Mouse (Mus musculus): ENCODE data around the gene Trim25.

Trim25 gene

DNA sequence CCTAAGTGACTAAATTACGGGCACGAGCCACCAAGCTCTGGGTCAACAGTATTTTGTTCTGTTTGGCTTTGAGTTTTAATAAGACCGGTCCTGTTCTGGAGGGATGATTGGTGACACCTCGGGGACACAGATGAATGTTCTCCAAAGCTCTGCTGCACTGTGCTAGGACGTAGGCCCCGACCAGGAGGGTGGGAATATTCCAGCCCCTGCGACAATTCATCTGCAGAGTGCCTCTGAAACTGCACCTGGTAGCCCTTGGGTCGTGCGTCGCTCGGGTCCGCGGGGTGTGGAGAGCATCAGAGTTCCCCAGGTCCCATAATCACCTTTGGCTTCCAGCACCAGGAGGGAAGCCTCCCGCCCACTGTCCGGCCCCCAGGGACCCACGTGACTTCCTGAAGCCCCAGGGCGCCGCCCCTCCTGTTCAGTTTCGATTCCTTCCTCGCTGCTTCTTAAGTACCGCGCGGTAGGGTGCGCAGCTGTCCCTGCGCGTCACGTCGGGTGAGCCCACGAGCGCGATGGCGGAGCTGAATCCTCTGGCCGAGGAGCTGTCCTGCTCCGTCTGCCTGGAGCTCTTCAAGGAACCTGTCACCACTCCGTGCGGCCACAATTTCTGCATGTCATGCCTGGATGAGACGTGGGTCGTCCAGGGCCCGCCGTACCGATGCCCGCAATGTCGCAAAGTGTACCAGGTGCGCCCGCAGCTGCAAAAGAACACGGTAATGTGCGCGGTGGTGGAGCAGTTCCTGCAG lies at the start of gene Trim25:
TSS of gene Trim25 (plus strand) at position 403 of the 749 bp plus-strand sequence.
- peak; percentile 100 for DNase-seq

DNA sequence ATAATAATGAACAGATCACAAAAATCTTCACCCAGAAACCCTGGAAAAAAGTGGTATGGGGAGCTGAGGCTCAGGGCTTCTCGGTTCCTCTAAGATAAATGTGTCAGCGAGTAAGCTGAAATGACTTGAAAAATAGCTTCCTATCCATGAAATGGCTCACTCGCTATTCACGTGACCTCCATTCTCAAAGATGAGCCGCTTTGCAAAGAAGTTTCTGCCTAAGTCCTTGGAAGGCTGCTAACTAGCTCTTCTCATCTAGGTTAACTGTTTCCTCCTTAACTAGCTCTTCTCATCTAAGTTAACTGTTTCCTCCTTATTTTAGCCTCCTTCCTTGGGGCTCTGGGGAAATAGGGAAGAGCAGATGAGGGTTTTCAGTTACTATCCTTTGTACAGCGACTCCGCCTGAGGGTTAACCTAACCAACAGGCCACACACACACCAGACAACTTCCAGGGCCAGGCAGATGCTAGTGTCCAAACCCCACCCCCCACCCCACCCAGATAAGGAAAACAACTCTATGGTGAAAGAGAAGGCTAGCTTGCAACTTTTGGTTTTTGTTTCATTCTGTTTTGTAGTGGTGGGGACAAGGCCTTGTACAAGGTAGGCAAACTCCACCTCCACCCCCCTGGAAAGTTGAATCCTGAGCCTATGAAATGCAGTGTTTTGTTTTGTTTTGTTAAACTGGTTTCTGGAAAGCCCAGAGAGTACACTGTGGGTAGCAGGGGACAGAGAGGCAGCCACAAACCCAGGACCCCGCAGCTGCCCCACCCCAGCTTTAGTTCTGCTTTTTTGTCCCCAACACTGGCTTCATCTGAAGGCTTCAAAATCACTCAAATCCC lies 49.2 kb upstream of the Trim25 start:
- no peak for DNase-seq

DNA sequence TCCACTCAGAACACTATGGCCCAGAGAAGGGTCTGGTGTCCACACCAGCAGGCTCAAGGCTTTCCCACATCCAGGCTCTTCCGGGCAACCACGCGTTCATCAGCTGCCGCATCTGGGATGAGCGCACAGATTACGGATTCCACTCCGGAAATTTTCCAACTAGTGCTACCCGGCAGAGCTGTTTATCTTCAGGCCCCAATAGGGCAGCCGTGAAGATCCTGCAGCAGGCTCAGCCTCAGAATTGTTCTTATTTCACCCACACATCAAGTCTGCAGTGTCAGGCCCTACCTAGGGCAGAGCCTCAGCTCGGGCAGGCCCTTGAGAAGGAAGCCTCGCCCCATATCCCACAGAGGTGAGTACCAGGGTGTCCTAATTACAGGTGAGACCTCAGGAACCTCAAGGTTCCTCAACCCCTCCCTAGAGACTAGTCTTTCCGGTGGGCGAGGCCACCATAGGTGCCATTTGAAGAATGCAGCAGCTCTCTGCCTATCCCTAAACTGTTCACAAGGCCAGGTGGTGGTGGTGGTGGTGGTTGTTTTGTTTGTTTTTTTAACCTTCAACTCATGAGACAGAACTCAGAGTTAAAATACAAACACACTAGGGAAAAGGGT lies 48.4 kb upstream of the Trim25 start:
- peak; percentile 88 for DNase-seq

DNA sequence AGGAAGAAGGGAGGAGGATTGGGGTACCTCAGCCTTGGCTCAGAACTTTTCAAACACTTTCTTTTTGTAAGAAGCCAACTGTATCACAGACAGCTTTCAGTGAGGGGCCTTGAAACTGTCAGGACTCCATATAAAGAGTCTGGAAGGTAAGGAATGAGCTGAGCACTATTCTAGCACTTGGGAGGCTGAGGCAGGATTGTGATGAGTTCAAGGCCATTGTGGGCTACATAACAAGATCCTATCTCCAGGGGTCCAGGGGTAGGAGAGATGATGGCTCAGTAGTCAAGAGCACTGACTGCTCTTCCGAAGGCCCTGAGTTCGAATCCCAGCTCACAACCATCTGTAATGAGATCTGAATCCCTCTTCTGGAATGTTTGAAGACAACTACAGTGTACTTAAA lies 47.6 kb upstream of the Trim25 start:
- DNase-seq, result no peak

DNA sequence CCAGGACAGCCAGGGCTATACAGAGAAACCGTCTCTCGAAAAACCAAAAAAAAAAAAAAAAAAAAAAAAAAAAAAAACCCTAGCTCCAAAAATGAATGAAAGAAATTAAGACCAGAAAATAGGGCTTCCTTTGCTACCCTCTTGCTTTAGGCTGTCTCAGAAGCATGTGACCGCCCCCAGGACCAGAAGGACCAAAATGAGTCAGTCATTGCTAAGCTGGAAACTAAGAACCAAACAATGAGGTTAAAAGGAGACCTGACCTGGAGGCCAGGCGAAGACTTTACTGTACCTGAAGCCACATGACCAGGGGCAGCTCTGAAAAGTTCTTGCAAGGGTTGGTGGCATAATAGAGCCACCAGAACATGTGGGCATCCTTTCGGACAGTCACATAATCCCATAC lies 47.1 kb upstream of the Trim25 start:
- no peak for DNase-seq

DNA sequence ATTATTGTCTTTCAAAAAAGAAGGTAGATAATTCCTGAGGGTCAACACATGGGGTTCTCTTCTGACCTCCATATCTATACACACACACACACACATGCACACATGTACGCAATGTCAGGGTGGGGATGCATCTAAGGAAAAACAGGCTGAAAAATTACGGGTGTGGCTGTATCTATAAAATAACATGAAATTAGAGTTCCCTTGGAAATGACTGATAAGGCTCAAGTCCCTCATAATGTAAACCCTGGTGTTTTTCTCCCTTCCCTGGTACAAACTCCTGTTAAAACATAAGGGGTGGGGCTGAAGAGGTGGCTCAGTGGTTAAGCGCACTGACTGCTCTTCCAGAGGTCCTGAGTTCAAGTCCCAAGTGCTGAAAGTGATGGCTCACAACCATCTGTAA lies 45.6 kb upstream of the Trim25 start:
- DNase-seq, result no peak

DNA sequence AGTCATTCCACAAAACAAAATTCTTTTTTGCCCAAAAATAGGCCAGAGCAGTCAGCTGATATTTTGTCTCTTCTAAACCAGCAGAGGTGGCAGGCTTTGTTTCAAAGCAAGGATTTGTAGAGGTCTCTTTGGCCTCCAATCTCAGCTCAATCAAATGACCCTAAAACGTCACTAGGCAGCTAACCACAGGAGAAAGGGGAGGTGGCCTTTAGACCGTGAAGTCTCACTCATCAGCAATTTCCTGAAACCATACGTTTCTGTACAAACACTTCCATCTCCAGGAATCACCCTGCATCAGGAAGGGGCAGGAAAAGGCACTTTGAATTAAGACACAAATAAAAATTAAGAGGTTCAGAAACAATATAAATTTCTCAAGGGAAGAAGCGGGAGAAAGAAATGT lies 44.4 kb upstream of the Trim25 start:
- no peak for DNase-seq

DNA sequence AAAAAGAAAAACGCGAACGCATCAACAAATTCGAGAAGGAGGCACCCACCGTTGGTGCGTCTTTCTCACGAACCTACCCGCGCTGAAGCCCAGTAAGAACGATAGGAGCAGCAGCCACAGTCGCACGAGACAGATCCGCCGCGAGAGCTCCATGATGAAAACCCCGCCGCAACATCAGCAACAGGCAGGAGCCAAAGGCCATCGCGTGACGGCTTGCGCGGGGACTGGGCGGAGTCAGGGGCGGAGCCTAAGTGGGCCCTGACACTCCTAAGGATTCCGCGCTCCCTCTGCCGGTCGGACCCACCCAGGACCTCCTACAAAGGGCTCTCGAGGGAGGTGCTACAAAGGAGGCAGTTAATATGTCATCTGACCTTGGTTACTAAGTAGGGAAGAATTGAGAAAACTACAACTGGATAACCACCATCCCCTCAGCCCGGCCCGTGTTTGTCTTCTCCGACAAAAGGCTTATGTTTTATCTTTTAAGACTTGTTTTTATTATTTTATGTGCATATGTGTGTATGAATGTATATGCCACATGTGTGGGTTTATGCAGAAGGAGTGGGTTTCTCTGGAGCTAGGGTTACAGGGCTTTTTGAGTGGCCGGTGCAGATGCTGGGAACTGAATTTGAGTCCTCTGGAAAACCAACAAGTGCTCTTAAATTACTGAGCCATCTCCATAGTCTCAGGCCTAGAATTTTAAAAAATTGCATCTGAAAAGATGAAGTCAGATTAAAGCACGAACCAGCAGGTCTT lies 43.8 kb upstream of the Trim25 start, which contains the start of gene Scpep1:
TSS of gene Scpep1 (minus strand) at position 249 of the 753 bp plus-strand sequence.
- DNase-seq, result peak; percentile 99

DNA sequence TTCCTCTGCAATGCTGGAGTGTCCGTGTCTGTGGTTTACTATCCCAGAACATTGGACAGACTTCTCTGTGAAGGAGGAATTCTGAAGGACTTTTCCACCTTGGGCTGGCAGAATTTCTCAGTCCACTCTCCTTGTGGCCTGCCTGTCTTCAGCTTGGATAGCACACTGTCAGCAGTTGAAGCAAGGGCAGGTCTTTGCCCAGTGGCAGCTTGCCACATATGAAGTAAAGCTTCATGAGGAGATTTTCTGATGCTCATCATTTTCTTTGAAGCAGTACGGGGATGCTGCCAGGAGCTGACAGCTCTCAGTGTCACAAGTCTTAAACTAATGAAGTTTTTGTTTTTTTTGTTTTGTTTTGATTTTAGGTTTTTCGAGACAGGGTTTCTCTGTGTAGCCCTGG lies 40.3 kb upstream of the Trim25 start:
- DNase-seq, result no peak

DNA sequence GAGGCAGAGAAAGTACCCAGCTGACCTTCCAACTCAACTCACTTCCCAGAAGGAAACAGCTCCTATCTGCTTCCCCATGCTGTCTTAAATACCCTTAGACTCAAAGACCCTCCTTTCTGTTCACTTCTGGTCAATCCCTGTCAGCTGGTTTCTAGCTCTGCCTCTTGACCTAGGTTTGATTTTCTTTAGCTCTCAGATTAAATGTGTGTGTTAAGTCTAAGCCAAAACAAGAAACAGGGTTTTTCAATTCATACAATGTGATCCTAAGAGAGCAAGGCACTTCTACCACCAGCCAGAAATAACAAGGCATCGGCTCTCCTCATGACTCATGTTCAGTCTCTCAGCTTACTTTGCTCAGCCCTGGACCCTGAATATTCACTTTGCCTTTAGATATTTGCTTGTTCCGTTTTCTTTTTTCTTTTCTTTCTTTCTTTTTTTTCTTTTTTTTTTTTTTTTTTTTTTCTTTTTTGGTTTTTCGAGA lies 32.3 kb upstream of the Trim25 start, which contains the start of gene Elobl:
TSS of gene Elobl (minus strand) at position 51 of the 481 bp plus-strand sequence.
- no peak for DNase-seq

DNA sequence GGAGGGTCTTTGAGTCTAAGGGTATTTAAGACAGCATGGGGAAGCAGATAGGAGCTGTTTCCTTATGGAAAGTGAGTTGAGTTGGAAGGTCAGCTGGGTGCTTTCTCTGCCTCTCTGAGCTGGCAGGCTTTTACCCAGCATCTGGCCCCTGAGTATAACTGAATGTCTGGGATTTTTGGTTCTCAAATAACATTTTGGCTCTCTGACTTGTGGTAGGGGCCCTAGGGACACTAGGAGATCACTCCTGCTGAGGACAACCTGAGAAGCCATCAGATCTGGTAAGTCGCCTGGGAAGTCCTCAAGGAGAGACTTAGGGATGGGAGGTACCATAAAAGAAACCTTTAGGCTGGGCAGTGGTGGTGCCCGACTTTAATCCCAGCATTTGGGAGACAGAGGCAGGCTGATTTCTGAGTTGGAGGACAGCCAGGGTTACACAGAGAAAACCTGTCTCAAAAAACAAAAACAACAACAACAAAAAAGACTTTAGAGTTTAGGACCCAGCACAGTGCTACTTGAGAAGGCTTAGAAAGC lies 28.9 kb upstream of the Trim25 start, which contains the start of gene Coil:
TSS of gene Coil (plus strand) at position 51 of the 531 bp plus-strand sequence.
- peak; percentile 94 for DNase-seq

DNA sequence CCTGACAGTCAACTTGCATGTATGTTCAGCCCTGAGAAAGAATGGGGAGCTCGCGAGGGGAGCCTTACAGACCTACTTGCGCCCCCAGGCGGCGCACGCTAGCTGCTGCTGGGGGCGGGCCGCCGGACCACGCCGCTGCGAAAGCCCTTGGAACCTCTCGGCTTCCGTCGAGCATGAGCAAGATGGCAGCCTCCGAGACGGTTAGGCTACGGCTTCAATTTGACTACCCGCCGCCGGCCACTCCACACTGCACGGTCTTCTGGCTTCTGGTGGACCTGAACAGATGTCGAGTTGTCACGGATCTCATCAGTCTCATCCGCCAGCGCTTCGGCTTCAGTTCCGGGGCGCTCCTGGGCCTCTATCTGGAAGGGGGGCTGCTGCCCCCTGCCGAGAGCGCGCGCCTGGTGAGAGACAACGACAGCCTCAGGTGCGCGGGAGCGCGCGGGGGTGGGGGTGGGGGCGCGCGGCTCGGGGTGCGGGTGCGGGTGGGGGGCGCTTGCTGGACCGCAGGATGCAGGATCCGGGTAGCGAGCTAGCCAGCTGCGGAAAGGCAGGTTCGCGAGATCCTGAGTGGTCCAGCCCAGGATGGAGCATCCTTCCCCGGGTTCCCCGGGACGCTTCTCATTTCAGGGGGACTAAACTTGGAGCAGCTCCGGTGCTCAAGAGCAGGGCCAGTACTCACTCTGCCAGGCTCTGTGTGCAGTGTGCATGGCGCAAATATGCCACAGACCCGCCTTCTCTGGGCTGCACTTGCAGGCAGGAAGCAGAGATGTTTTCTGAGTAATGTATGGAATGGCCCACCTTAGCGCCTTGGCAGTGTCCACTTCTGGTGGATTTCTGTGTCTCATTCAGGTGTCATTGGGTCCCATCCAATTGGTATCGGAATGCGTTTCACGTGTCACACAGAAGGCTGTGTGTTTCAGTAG lies 25.1 kb upstream of the Trim25 start:
- peak; percentile 99 for DNase-seq

DNA sequence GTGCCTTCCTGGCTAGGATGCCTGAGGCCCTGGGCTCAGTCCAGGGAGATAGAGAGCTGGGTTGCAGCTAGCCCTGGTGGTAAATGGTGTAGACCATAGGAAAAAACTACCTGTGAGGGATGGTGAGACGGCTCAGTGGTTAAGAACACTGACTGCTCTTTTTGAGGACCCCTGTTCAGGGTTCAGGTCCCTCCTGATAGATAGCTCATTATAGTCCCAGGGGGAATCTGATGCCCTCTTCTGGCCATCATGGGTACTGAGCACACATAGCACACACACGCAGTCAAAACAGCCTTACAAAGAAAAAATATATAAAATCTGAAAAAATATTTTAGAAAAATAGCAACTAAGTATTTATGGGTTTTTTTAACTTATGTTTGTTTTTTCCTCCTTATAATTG lies 22.9 kb upstream of the Trim25 start:
- DNase-seq, result no peak

DNA sequence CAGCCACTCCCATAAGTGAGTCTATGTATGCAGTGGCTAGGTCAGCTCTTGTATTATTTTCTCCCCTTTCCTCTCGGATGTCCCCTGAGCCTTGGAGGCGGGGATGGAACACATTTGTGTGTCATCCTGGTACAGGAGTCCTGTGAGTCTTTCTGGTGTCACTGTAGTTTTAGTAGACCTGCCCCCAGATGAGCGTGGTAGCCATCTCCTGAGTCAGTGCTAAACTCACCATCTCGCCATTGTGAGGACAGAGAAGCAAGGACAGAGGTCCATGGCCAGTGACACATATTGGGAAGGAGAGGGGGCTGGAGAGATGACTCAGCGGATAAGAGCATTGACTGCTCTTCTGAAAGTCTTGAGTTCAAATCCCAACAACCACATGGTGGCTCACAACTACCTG lies 22.0 kb upstream of the Trim25 start:
- no peak for DNase-seq

DNA sequence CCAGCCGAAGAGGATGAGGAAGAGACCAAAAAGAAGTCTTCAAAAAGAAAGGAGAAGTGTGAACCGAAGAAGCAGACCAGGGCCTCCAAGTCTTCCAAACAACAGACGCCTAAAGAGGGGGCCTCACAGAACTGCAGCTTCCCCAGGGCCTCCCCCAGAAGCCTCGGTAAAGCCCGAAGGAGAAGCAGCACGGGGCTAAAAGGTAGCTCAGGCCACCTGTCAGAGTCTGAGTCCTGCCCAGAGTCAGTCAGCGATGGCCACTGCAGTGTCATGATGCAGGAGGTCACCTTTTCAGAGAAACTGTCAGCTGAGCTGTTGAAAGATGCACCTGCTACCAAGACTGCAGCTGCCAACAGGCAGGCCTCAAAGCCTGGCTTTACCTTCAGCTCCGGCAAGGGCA lies 17.8 kb upstream of the Trim25 start:
- DNase-seq, result no peak

DNA sequence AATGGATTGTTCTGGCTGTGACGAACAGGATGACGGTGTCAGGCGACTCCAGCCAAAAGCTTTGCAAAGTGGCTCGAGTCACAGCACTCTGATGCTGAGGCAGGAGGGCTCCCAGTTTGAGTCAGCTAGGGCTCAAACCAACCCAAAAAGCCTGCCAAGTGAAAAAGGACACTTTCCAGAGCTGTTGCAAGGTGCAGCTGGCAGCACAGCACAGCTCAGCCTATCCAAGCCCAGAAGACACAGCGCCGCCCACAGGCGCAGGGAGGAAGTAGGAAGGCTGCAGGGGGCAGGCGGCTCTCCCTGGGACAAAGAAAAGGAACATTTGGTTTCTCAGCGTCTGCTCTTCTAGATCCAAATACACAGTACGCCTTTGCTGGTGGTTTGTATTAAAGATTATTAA lies 12.6 kb upstream of the Trim25 start:
- DNase-seq, result no peak

DNA sequence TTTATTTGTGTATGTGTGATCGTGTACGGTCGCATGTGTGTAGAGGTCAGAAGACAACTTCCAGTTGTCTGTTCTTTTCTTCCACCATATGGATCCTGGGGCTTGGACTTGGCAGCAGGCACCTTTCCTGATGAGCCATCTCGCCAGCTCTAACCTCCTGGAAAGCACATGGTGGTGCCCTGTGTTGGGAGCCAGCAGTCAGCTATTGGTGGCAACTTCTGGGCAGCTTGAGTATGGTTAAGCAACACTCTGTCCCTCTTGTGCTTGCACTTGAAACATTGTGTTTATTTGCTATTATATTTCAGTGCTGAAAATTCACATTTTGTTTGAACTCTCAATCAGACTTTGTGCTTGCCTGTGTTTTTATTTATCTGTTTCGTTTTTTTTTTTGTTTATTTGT lies 10.2 kb upstream of the Trim25 start:
- DNase-seq, result no peak

DNA sequence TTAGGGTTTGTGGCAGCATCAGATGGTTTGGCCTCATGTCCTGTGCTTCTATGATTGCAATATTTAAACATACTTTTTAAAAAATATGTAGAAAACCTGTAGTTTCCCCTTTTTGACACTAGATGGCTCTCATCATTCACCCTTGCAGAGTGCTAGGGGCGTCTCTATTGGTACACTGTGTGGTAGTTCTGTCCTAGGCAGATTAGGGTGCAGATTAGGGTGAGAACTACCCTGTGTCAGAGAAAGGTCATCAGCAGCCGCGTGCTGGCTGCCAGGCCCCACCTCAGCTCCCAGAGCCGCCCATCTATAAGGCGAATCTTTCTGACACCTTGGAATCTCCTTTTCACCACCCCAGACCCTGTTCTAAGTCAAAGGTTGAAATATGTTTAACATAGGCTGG lies 9.6 kb upstream of the Trim25 start:
- no peak for DNase-seq

DNA sequence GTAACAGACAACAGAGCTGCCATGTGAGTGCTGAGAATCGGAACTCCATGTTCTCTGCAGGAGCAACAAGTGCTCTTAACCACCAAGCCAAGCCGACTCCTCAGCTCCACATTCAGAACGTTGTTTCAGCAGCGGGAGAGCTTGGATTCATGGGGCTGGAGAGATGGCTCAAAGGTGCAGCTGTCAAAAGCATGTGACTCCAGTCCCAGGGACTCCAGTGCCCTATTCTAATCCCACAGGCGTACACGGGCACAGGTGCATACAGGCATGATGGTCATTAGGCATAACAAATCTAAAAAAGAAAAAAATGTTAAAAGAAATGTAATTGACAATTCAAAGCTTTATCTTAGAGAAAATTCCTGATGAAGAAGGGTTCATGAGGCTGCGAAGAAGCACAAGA lies 6.0 kb upstream of the Trim25 start:
- DNase-seq, result no peak

DNA sequence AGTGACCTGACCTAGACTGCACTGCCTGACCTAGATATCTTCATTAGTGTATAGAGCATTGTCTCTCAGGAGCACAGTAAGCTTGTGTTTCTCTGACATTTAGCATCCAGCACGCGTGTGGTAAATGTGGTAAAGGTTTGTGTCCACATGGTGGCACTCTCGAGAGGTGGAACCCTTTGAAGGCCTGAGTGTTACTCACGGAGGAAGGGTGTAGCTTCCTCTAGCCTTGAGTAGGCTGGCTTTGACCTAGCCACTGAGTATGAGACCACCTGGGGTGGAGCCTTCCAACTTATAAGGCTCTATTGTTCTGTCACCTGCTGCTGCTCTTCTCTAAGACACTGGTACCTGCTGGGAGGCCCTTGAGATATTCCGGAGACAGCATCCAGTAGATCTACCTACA lies 5.6 kb upstream of the Trim25 start:
- DNase-seq, result peak; percentile 97

DNA sequence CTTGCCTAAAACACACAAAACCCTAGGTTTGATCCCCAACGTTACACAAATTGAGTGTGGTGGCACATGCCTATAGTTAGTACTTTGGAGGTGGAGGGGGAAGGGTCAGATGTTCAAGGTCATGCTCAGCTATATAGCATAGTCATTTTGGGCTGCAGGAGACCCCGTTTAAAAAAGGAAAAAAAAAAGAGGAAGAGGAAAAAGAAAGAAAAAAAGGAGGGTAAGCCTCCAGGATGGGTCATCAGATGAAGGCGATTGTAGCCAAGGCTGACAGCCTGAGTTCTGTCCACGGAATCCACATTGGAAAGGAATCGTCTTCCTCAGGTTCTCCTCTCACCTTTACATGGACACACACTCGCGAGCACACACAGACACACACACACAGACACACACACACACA lies 4.7 kb upstream of the Trim25 start:
- no peak for DNase-seq

Measured in heart, adult 11 months (tissue).